Mouse (Mus musculus): ENCODE measurements around the gene Hs3st4. TPM values are rescaled to one million over a fixed set of nuclear protein-coding genes. Genes with fewer than 3 reads are reported as not detected.

Hs3st4 gene
- total RNA-seq, 1 experiment = 0.40 TPM

DNA sequence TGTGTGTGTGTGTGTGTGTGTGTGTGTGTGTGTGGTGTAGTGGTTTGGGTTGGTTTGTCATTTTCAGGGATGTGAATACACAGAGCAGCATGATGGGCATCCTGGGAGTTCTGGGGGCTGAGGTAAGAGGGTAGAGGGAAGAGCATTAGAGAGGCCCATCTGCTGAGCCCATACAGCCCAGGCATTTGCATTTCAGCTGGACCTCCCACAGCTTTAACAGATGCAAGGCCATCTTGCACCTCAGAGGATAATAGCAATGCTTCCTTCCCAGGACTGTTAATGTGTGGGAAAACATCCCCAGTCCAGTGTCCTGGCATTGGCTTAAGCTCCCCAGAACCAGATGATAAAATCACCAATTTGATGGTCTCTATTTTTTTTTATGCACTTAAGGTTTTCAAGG lies 444.3 kb downstream of the Hs3st4 start:
- Histone ChIP-seq H3K36me3 (ENCODE audit: control insufficient read depth, insufficient read depth, low read length, poor library complexity, severe bottlenecking) (no peaks in the 10 kb centered on the region), H3K4me3 (ENCODE audit: insufficient read depth in 1 of 2, low read depth in 1 of 2, low read length in 2 of 2, poor library complexity in 1 of 2, severe bottlenecking in 1 of 2) (no peak overlapping the region), H3K9me3 (ENCODE audit: control insufficient read depth, insufficient read depth, low read depth, low read length) (no peaks in the 10 kb centered on the region), H3K27ac (ENCODE audit: insufficient read depth, low read depth, low read length, poor library complexity, severe bottlenecking) (no peak overlapping the region), H3K9ac (ENCODE audit: insufficient read depth, low read depth, low read length, poor library complexity, severe bottlenecking) (no peak overlapping the region), H3K4me1 (ENCODE audit: control insufficient read depth in 2 of 2, insufficient read depth in 2 of 2, low read length in 2 of 2, poor library complexity in 1 of 2) (no peaks in the 10 kb centered on the region)
- TF ChIP-seq MAFK (IDR thresholded peaks at IDR 0.05; ENCODE audit: insufficient read depth, low read depth, low read length) (no peak), HCFC1 (IDR thresholded peaks at IDR 0.05; ENCODE audit: borderline replicate concordance, insufficient read depth, low read length) (no peak), ZC3H11A (IDR thresholded peaks at IDR 0.05; ENCODE audit: borderline replicate concordance, low read depth, low read length) (no peak), CHD2 (IDR thresholded peaks at IDR 0.05; ENCODE audit: low read depth, low read length) (no peak), ZNF384 (IDR thresholded peaks at IDR 0.05; ENCODE audit: low read depth, low read length) (no peak)
- DNase-seq (ENCODE audit: low read depth, low spot score) = no peak
- in situ Hi-C loops (cut with MboI; ENCODE audit: low sequenced_read_pairs in 2 of 2, unreplicated experiment in 2 of 2) = no loop called here
